Mouse (Mus musculus) lung, postnatal 14 days (tissue): Measurements from ENCODE around the gene Mybpc1.
"Not testable (repeated sequence)": the region's sequence is repeated elsewhere in the genome, so short reads cannot be mapped to it uniquely, and the experiment has no call there.

ENCODE experiments used
- DNase-seq: peaks from one replicate; pipeline ENCODE4 v3.0.0; 2021

The Mybpc1 gene

DNA sequence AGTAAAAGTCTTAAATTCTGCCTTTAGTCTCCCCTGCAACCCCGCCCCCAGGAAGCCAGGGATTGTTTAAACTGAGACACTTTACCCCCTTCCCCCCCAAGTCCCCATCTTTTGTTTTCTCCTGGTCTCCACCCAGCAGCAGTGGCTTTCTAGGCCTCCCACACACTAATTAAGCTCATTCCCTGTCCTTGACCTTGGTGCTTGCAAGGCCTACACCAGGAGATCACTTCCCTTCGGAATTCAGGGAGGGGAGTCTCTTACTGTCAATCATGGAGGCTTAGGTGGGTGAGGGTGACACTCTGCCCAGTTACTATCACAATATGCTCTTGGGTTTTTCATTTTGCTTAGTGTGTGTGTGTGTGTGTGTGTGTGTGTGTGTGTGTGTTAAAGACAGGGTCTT, 57.3 kb downstream of the Mybpc1 start:
- DNase-seq: no peak

DNA sequence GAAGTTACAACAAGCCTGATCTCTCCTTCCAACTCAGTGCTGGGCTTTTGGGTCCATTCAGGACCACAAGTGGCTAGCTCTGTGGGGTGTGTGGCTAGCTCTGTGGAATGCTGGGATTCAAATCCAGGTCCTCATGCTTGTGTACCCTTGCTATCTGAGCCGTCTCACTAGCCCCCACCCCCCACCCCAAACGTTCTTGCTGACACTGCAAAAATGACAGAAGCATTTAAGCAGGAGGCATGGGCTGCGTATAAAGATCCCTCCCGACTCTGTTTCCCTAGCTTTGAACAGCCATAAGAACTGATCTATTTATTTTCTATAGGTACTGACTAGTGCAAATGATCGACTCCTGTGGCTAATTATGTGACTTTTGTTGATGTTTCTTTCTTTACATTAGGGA, 74.3 kb downstream of the Mybpc1 start:
- no peak for DNase-seq

DNA sequence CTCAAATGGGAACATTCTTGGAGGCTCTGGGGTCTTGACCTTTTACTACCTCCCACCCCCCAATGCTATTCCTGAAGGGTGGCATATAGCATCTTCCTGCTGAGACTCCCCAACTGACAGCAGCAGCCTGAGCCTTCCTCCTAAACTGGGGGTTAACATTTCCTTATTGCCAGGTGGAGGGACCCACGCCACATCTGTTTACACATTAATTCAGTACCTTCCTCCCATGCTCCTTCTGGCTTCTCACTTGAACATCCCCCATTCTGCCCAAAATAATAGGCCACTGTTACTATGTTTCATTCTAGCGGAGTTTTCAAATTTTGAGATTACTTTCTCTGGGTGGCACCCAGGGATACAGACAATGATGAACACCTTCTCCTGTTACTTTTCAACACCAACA, 80.9 kb downstream of the Mybpc1 start:
- DNase-seq: no peak

DNA sequence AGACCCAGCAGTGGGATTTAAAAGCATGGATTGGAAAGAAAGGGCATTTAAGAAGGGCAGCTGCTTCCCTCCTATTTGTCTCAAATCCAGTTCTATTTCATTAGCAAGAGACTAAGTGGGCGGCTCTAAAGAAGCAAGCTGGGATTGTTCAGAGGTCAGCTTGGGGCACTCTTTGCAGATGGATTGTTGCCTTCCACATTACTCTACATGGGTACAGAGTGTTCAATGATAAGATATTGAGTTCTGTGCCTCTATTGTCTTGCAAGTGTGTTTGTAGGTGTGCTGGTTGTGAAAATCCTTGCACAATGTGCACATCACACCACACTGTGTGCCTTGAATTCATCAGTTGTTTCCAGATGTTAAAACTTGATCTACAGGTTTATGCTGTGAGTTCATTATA, 81.7 kb downstream of the Mybpc1 start:
- no peak for DNase-seq

DNA sequence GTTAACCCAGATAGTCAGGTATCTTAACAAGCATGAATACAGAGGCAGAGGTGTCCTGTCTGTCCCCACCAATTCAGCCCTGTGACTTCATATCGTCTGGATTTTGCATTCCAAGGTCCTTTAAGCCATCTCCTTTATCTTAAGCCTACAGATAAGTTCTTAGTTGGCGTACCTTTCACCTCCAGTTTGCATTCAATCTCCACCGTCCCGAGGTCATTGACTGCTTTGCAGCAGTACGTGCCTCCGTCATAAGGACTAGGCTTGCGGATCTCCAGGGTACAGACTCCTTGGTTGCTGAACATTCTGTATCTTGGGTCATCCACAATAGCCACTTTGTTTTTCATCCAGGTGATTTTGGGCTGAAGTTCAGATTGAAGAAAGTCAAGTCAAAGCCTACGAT, 82.2 kb downstream of the Mybpc1 start:
- DNase-seq: no peak

DNA sequence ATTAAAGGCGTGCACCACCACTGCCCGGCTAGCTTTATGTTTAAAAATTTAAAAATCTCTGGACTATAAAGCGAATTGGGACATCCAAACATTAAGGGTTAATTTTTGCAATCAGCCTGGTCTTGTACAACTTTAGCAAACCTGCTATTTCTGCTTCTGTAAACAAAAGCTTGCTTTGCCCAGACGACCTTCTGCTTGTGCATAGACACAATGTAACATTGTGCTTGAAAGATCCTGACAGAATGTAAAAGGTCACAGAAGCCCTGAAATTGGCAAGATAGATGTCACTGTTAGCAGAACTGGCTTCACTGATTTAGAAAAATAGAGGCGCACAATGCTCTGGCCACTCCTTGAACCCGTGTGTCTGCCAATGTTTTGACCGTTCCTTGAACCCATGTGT, 89.9 kb downstream of the Mybpc1 start:
- DNase-seq: not testable (repeated sequence)

DNA sequence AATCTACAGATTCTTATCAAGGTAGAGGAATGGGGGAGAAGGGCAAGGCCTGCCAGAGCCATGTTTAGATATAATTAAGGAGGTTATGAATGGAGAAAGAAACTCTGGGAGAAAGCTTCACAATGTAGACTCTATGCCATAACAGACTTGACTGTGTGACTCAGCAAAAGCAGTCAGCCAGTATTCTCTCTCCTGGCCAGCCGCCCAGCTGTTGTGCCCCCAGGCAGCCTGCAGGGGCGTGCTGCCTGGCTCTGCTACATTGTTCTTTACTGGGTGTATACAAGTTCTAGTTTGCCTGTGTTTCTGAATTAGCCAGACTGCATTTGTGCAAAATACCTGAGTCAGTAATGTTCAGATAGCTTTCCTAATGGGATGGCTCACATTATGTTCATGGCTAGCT, 90.5 kb downstream of the Mybpc1 start:
- peak; percentile 69 for DNase-seq

DNA sequence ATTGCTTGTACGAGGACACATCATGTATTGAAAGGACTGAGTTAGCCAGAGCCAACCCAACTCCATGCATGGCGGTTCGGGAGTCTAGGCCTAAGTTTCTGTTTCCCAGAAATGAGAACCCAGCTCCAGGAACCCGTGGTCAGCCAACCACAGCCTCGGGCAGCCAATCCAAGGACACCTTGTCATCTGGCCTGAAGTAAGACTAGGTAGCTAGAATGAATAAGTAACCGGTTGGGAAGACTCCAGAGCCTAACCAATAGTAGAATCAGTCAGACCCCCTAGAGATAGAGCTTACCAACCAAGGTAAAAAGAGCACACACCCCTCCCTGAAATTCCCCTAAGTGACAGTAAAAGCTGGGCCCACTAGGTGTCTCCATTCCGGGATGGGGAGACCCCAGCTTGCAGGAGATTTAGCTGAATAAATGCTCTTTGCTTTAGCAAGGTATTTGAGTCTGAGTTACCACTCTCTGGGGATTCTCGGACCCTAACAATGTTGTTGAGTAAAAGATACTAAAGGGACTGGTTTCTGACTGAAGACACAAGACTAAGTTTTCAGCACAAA, 91.3 kb downstream of the Mybpc1 start:
- no peak for DNase-seq

DNA sequence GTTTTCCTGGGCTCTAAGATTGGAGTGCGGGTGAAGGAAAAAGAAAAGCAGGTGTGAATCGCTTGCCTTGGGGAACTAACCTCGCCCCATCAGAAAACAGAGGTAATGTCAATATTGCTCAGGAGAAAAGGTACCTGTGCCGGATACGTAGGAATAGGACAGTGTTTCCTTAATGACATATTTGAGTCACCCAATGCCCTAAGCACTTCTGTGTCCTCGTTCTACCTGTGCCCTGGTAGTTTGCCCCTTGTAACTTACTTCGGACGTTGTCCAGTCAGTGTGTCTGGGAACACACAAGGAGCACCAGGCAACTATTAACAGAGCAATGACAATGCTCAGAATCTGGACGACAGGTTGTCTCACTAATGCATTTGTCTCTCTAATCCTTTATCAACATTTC, 93.6 kb downstream of the Mybpc1 start:
- DNase-seq: no peak

DNA sequence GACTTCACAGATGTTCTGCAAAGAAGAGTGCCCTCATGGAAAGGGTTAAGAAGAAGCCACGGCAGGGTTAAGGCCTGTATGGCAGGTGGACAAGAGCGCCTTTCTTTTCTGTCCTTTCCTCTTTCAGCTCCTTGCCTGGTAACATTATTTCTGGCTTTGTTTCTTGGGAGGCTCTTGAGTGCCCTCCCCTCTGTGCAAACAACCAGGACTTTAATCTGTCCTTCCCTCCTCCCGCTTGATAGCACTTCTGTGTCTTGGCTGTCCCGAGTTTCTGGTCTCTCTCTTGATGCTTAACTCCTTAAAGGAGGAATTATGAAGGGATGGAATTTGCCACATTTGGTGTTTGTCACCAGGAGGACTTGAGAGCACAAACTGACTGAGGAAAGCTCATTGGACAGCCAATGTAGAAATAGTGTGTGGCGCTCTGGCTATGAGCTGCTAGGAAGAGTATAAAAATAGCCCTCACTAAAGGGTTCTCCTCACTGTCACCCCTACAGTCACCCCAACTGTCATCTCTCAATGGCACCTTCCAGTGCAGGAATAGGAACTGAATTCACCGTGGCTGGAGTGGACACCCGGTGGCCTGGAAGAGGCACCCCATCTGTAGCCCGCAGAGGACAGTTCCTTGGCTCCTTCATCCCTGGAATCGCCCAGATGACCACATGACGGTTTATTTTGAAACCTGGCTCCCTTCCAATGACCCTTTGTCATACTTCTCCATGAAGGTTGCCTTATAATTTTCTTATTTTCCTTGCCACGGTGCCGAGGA, 94.3 kb downstream of the Mybpc1 start:
- DNase-seq: peak; percentile 59

DNA sequence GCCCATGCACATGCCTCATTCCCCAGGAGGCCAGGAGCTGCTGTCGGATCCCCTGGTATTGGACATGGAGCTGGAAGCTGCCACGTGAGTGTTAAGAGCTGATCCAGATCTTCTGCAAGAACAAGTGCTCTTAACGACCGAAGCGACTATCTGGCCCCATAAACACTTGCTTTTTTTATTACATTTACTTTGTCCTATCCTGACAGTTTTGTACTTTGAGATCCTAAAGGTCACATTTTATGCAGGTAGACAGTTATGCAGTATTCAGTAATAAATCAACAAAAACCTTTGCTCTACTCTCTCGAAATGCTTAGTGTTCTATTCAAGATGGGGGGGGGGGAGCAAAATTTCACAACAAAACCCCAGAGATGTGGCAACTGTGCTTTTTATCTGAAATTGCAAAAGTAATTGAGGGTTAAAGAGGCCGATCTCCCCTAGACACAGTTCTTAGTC, 97.2 kb downstream of the Mybpc1 start:
- DNase-seq: no peak

DNA sequence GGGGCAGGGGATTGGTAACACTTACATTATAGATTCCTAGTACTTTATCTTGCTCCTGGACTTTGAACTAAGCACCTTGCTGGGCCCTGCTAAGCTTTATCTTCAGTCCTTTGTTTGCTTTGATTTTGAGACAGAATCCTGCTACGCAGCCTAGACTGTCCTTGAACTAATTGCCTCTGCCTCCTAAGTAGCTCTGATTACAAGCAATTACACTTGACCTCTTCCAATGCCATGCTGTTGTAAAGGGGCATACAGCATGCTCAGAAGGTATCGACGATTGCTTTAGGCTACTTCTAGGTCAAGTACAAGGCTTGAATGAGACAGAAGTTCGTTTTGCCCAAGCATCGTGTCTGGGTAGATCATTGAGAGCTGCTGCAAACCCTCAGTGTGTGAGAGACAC, 99.7 kb downstream of the Mybpc1 start:
- no peak for DNase-seq

DNA sequence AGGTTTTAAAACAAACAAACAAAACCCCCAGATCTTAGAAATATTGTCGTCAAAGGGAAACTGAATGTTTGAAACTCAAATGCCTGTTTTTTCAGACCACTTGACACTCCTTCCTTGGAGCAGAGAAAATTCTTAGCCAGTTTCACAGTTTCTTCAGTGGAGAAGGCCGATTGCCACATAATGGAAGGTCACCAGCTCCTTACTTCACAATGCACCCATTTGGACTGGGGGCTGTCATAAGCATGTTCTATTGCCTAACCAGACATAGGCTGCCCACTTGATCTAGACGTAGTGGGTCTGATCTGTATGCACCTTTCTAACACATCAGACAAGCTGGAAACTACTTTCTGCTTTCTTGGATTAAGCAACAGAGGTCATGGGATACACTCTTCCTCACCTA, 100.5 kb downstream of the Mybpc1 start:
- DNase-seq: peak; percentile 29

DNA sequence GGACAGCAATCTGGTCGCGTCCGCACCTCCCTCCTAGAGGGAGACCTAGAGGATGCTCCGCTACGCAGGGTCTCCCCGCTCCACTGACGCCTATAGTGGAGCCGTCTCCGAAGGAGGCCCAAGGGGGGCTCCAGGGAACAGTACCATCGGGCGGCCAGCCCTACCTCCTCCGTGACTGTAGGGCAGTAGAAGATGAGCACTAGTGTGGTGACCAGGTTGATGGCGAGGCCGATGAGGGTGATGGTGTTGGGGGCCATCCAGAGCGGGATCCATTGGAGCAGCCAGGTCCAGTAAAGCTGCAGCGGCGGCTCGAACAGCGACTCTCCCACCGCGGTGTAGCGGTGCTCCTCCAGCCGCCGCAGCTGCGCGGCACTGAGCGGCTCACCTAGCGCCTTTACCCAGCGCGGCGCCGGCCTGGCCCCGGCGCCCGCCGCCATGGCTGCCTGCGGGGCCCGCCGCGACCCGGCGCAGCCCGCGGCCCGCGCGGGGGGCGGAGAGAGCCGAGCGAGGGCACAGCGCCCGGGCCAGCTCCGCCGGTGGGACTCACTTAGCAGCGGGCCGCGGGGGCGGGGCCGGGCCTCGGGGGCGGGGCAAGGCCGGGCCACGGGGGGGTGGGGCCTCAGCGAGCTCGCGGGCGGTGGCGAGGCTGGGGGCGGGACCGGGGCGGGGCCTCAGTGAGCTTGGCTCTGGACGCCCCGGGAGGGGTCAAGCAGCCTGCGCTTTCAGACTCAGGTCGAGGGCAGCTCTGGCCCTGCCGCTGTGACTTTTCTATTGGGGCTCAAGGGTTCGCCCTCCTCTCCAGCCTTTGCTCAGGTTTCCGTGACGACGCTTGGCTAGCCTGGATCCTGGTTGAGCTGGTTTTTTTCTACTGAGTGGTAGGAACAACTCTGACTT, 101.3 kb downstream of the Mybpc1 start, which contains the start of gene Chpt1:
Chpt1 (minus strand) TSS at position 653 of the 894 bp plus-strand sequence.
- DNase-seq: peak; percentile 92

DNA sequence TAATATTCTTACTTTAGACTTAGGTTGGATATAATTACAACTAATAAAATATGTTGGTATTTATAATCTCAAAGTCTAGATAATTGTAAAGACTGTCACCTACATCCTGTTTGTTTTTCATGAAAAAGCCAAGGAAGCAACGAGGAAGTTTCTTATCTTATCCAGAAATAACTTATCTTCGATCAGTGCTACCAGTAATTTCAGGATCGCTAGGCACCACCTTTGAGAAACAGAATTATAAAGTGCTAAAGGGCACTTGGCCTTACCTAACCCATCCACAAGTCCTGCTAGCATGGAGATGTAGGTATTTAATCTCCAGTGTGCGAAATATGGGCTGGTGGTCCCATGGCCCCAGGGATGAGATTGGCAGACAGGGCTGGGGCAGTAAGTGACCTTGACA, 102.0 kb downstream of the Mybpc1 start:
- DNase-seq: no peak

DNA sequence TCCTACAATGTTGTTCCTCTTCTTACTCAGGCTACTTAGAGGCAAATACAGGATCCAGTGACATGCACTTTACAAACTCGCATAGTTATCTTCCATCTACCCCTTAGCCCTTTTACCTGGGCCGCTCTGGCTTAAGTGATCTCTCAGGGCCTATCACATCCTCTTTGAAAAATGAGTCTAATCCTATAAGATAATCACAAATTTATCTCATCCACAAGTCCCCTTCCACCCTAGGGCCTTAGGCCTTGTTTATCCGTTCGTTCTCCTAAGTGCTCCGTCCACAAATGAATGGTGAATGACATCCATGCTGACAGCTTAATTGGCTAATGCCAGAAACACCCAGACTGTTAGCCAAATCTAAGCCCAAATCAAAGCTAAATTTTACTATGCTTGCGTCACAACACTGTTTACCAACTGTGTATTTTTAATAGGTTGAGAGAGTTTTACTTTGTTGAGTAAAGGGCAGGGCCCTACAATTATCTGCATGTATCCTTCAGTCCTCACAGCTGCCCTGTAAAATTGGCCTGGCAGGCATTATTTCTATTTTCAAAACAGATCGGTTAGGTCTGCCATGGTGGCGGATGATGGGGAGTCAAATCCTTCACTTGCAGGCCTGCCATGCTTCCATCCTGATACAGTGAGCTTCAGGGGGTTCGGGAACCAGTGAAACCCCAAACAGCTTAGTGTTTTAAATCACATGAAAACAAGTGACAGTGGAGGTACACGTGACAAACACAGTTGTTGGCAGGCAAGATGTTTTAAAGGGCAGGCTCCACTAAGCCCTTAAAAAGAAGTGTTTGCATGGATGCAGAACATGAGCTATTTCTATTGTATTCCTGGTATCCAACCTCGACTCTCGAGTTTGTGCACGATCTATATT, 102.8 kb downstream of the Mybpc1 start:
- DNase-seq: peak; percentile 18

DNA sequence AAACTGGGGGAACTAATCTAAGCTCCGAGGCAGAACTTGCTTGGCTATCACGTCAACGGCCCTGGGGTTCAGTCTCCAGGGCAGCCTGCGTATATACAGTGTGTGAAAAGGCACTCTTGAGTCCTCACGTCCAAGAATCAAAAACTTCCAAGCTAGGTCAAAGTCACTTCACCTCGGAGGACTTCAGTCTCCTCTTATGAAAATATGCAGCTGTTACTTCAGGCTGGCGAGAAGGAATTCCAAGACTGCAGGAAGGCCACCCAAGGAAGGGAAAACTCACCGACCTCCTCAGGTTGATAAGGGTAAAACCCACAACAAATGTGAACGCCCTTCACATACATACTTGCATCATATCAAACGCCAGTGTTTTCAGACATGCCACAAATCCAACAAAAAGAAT, 103.6 kb downstream of the Mybpc1 start:
- no peak for DNase-seq

DNA sequence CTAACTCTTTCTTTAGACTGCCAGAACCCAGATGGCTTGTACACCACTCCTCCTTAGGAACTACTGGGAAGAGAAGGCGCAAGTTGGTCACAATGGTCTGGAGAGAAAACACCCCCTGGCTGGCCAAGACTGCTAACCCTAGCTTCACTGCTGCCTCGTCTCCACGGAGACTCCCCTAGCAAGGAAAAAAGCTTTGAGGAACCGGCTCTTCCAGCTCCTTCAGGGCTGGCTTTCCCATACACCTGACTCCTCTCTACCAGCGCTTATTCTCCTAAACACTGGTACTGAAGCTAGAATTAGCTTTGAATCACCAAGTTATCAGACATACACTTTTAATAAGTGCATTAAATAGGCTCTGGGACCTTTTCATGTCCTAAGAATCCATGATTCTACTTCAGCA, 105.0 kb downstream of the Mybpc1 start:
- DNase-seq: no peak

DNA sequence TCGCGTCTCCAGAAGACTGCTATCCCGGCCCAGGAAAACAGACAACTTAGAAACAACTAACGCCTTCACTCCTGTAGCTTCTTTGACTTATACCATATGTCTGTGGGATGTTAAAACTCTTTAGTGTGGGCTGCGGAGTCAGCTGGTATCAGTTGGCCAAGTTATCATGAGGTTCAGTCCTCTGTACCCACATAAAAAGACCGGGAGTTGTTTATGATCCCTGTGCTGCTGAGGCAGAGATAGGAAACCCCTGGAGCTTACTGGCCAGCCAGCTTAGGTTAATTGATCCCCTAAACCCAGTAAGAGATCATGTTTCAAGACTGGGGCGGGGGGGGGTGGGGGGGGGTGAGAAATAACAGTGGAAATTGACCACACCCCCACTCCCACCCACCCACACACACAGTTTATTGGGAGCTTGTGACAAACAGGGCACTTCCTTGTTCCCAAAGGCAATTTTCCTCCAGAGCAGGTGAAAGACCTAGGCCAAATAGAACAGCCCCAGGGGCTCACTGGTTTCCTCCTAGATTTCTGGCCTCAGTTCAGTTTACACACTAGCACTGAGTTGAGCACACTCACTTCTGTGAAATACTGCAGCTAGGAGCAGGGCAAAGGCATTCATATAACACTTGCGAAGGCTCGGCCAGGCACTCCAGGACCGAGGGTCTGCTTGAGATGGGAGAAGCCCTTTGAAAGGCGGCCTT, 107.9 kb downstream of the Mybpc1 start:
- no peak for DNase-seq

DNA sequence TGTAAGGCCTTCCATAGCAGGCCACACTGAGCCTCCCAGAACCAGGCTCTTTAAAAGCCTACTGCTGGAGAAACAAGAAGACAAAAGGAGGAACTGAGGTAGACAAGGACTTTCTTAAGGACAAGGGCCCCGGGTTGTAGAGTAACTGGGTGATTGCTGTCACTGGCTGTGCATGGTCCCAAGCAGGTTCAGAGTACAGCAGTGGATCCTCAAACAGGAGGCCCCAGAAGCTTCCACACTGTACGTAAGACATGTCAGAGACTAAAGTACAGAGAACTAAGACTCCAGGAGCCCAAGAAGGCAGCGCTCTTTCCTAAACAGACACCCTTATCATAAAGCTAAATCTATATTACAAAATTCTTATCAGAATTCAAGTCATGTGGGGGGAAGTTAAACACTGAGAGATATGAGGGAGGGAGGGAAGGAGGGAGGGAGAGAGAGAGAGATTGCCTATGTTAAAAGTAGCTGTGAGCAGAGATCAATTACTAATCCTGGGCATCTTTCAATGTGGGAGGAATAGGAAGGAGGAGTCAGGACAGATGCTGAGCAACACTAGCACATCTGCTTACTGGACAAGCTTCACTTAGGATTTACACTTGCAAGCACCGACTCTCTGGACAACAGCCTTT, 109.9 kb downstream of the Mybpc1 start:
- DNase-seq: no peak

DNA sequence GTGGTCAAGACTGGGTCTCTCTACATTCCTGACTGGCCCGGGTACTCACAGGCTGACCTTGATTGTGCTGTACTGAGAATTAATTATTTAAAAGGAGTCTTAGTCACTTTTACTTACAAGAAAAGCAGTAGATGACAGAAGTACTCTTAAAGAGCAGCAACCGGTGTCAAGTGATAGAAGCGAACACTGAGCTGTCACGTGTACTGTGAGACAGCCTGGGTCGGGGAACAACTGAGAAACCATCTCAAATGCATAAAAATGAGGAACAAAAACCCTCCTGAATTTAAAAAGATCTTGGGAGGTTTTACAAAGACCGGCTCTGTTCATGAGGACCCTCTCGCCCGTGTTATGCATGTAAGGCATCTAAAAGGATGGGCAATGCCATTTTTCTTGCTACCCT, 112.3 kb downstream of the Mybpc1 start:
- no peak for DNase-seq

DNA sequence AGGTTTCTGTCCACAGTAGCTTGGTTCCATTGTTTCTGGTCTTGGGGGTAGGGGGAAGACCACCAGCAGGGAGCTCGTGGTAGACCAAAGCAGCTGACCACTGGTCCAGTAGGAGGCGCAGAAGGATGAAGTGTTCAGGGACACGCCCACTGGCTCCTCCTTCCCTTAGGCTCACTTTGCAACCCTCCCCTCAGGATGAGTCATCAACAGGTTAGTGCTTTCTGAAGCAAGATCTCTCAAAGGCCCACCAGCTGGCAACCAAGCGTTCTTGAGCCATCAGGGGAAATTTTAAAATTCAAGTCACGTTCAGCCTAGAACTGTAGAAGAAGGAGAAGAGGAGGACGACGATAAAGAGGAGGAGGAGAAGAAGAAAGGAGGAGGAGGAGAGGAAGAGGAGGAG, 113.3 kb downstream of the Mybpc1 start:
- no peak for DNase-seq
